Mouse (Mus musculus) heart, adult 2 months (tissue): ENCODE data around the gene Impdh2.

Experiments
- CTCF ChIP-seq: fragments of 200-600 bp; IDR thresholded peaks from 2 replicates; pipeline ENCODE4 v1.8.1; 2022; ENCODE audit warnings: antibody characterized with exemption, mild to moderate bottlenecking, moderate library complexity
- POLR2A ChIP-seq: fragments of 200-500 bp; IDR thresholded peaks from 2 replicates; pipeline ENCODE4 v1.6.1; 2011; ENCODE audit warnings: mild to moderate bottlenecking, low read depth, low read length, control low read depth; ENCODE audit not compliant: insufficient read depth

DNA sequence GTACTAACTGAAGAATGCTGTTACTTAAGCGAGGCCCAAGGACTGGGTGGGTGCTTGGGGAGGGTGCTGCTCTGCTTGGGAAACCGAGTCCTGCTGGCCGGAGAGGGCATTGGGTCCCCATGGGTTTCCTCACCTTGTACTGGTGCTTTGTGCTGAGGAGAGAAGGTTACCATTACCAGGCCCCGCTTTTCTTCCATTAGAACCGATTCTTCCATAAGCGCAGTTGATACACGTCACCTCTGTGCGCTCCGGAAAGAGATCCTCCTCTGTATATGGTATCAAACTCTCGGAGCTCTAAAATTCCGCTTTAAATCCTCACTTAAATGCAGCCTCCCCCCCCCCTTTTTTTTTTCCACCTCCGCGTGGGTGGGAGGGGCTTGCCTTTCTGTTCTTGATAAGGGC is 42.2 kb upstream of the Impdh2 start:
- TF ChIP-seq CTCF (no peak), POLR2A (no peak)
